ENCODE assay signal across 8 mouse cellular contexts in genomic region chr1:158596726-158597448, GRCm38 (mm10).
DNase-seq lines count a peak whose midpoint lies in the region; ATAC-seq and TF ChIP-seq lines count a peak whose summit lies in the region.

No protein-coding gene starts in this region.

- peak; percentile 51; the same call in 1 of the 2 replicates for ATAC-seq in cerebellum, adult (ENCODE audit: insufficient number of reproducible peaks, low FRiP score, low TSS enrichment)
- peak; percentile 79 for ATAC-seq in hindbrain, postnatal 0 days
- ATAC-seq in midbrain, embryonic 13.5 days: peak; percentile 74

- H3K4me3 ChIP-seq in hindbrain, postnatal 0 days (ENCODE audit: low read length): no peak overlapping the region
- H3K4me3 ChIP-seq in midbrain, embryonic 13.5 days (replicated peaks): no peak overlapping the region

- H3K4me1 ChIP-seq in hindbrain, postnatal 0 days (ENCODE audit: insufficient read depth, low read length): no peaks in the 10 kb centered on the region
- H3K4me1 ChIP-seq in midbrain, embryonic 13.5 days (replicated peaks): 0 out of 2 replicates have a peak, but pooled peaks cover 3% of the 10 kb centered on the region

- no peaks in the 10 kb centered on the region for H3K27me3 ChIP-seq in hindbrain, postnatal 0 days (ENCODE audit: insufficient read depth, low read length)
- H3K27me3 ChIP-seq in midbrain, embryonic 13.5 days: no peaks in the 10 kb centered on the region

- intact Hi-C loops in left cerebral cortex, postnatal 4 days (cut with DNase I): no loop called here

- H3K9ac ChIP-seq in hindbrain, postnatal 0 days (replicated peaks; ENCODE audit: low read length): no peak overlapping the region
- H3K9ac ChIP-seq in midbrain, embryonic 13.5 days (replicated peaks): no peak overlapping the region

- peak; percentile 74 for TF ChIP-seq CTCF in hindbrain, postnatal 0 days (IDR thresholded peaks at IDR 0.05; ENCODE audit: low read depth)

- no peak overlapping the region for H3K27ac ChIP-seq in hindbrain, postnatal 0 days
- no peak overlapping the region for H3K27ac ChIP-seq in midbrain, embryonic 13.5 days

- H3K9me3 ChIP-seq in hindbrain, postnatal 0 days (ENCODE audit: low read length): no peaks in the 10 kb centered on the region
- no peaks in the 10 kb centered on the region for H3K9me3 ChIP-seq in midbrain, embryonic 13.5 days

- no peak for DNase-seq in cerebellum, adult 11 months
- DNase-seq in cerebellum, adult 9-11 months: peak; percentile 6
- DNase-seq in frontal cortex, postnatal 25 days (ENCODE audit: low spot score in 2 of 2): peak; percentile 41 to 42
- peak; percentile 68 for DNase-seq in hindbrain, postnatal 0 days (ENCODE audit: low spot score)
- DNase-seq in left cerebral cortex, postnatal 4 days: peak; percentile 69
- DNase-seq in testis, postnatal 14 days (ENCODE audit: low spot score): peak; percentile 67

- no peak overlapping the region for H3K4me2 ChIP-seq in hindbrain, postnatal 0 days (ENCODE audit: low read depth, low read length)
- H3K4me2 ChIP-seq in midbrain, embryonic 13.5 days (replicated peaks): no peak overlapping the region

- 39% methylated on average over 16 of the region's 16 CpGs for WGBS in hindbrain, postnatal 0 days
- 46% methylated on average over 16 of the region's 16 CpGs for WGBS in midbrain, embryonic 13.5 days

- no peaks in the 10 kb centered on the region; the same call in none of the 2 replicates for H3K36me3 ChIP-seq in hindbrain, postnatal 0 days (ENCODE audit: insufficient read depth, low read length)
- peaks cover 38% of the 10 kb centered on the region for H3K36me3 ChIP-seq in midbrain, embryonic 13.5 days
